Mouse (Mus musculus): ENCODE measurements at regions not wholly inside any gene's neighbourhood (a gene's known extent, or its start where the extent isn't known, plus 50 kb on each side); places are given as distances from the start of the nearest gene placed in this dataset.

- no peak for DNase-seq
Measured at GRCm38 (mm10) chr1:105206216-105206615, 150.3 kb downstream of the Rnf152 start.

- peak; percentile 61 to 76 for DNase-seq
Measured at GRCm38 (mm10) chr1:105199305-105199704, 157.2 kb downstream of the Rnf152 start.

GRCm38 (mm10) chr1:105191126-105191525, 165.4 kb downstream of the Rnf152 start:
- no peak for DNase-seq

DNA sequence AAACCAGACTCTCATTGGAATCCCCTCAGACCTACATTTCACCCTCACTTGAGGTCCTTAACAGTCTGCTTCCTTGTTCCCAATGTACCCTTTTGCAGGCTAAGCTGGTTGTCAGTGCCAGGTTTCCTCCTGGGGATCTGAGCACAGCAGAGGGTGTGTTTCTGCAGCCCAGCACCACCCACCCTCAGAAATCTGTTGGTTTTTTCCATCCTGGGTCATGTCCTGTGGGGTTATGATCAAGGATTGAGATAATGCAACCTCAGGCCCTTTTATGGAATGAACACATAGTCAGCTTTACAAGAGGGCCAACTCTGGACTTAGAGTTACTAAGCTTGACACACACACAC, 167.6 kb downstream of the Rnf152 start:
- peak; percentile 9 to 30 for DNase-seq

DNA sequence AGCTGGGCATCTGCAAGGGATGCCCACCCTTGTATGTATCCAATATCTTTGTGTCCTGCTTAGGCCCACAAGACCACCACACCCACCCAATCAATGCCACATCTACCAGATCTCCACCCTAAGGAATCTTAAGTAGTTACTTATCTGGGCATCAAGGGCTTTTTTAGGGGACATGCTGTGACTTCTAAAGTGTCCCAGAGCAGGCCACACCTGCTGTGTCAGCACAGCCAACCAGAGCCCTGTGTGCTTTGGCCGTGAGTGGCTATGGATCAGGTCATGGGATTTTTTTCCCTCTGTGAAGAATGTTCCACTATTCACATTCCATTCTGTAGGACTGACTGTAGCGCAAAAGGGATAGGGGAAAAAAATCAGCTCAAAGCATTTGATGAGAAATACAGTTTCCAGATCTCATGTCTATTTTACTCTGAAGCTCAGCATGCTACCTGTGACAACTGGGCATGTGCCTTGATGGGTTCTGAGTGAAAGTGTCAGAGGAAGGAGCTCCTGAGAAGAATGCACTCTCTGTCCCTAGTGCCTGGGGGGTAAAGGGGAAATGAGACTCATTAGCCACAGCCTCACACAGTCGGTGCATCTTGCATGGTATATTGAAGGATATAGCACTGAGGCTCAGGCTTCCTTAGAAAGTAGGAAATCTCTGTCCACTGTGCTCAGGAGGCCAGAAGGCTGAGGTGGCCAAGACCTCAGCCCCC, 168.1 kb downstream of the Rnf152 start:
- peak; percentile 20 to 50 for DNase-seq

GRCm38 (mm10) chr1:105184470-105184869, 172.0 kb downstream of the Rnf152 start:
- no peak for DNase-seq

DNA sequence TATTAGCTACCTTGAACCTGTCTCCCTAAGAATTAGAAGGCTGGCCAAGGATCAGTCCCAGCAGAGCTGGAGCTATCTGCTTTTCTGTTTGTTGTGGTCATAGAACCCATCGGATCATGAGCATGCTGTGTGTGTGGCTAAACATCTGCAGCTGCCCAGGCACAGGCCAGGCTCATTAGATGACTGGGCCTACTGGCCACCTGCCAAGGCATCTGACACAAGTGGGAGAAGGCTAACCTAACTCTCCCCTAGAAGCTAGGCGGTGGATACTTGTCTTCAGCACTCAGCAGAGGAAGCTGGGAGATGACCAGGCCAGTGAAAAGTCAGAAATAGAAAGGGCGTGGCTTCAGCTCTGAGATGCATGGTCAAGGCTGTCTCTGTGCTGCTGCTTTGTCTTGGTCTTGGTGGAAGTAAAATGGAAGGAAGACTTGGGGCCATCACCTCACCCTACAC, 177.1 kb downstream of the Rnf152 start:
- peak; percentile 15 to 41 for DNase-seq

DNA sequence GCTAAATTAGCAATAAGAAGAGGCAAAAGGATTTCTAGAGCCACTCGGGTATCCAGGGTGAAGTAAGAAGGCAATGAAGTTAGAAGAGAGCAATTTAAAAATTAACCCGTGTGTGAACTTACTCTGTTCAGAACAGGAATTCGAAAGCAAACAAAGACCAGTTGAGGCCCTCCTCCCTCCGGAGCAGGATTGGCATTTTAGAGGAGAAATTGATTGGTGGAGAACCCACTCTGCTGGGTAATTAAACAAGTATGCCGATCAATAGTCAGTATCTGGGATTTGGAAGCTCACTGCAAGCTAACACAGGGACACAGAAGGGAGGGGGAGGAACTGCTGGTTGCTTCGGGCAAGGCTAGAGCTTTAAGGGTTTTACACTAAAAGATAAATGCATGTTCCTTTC, 177.7 kb downstream of the Rnf152 start:
- no peak for DNase-seq

GRCm38 (mm10) chr1:105177938-105178337, 178.6 kb downstream of the Rnf152 start:
- no peak for DNase-seq

- no peak for DNase-seq
Measured at GRCm38 (mm10) chr1:105177015-105177762, 179.3 kb downstream of the Rnf152 start.

DNA sequence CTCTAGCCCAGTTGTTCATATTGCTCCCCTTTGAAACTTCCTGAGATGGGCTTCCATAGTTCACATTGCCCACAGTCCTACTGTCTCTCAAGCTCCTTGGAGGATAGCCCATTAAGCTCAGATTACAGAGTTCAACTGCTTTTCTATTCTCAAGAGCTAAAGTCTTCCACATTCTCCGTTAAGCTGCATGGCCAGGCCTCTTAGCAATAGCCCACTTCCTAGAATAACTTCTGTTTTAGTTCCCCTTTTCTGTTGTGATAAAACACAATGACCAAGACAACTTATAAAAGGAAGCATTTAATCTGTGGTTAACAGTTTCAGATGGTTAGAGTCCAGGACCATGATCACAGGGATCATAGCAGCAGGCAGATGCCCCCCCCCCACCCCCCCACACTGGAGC, 185.5 kb downstream of the Rnf152 start:
- DNase-seq = no peak

DNA sequence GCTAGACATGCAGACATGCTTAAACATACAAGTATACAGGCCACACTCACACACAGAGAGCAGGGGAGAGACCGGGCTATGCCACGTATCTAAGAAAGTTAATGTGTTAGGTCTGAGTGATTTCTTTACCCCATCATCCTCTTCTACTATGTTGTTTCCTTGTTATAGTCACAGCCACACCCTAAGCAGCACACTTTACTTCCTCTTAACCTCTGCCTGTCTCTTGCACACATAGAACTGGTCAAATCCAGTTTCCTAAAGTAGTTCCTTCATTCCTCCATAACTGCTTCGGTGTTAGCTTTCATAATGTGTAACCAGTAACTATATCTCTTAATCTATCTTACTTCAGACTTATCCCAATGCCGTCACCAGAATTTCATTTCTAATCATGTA, 186.4 kb downstream of the Rnf152 start:
- DNase-seq = no peak

GRCm38 (mm10) chr1:105169455-105170113, 186.9 kb downstream of the Rnf152 start:
- DNase-seq = no peak

- no peak for DNase-seq
Measured at GRCm38 (mm10) chr1:105168808-105169207, 187.7 kb downstream of the Rnf152 start.

GRCm38 (mm10) chr1:105157459-105158124, 198.9 kb downstream of the Rnf152 start:
- no peak for DNase-seq

- DNase-seq = no peak
Measured at GRCm38 (mm10) chr1:105152175-105152828, 204.2 kb downstream of the Rnf152 start.

GRCm38 (mm10) chr1:105151466-105151846, 205.1 kb downstream of the Rnf152 start:
- no peak for DNase-seq

DNA sequence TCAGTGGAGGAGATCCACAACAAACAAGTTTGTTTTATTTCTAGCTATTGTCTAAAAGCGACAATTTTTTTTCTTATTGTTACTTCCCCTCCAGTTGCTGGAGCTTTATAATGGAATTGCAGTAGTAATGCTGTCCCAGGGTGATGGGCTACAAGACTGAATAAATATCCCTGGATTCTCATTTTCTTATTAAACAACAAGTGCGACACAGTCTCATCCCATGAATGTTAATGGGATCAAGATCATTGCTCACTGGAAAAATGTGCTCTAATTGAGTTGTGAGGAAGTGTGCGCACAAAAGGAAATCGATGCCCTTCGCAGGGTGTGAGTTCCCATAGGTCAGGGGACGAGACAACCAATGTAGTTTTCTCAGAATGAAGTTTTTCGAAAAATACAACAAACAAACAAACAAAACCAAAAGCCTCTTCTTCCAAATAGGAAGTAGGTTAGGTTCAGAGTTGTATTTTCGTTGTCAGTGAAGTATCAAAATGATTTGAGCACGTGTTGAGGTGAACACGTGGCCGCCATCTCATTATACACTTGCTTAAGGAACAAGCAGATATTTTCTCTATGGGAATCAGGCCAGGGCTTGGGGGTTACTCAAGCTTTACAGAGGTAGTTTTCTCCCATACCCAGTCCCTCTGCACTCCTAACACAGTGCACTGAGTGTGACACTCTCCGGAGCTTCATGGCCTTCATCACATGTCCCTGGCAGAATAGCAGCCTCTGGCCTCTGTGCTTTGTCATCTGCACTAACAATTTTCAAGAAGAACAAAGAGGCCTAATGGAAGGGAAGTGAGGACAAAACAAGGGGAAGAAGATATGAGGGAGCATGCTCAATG, 205.7 kb downstream of the Rnf152 start:
- no peak for DNase-seq

- DNase-seq = no peak
Measured at GRCm38 (mm10) chr1:105148792-105149191, 207.7 kb downstream of the Rnf152 start.

- no peak for DNase-seq
Measured at GRCm38 (mm10) chr1:105148048-105148447, 208.5 kb downstream of the Rnf152 start.

DNA sequence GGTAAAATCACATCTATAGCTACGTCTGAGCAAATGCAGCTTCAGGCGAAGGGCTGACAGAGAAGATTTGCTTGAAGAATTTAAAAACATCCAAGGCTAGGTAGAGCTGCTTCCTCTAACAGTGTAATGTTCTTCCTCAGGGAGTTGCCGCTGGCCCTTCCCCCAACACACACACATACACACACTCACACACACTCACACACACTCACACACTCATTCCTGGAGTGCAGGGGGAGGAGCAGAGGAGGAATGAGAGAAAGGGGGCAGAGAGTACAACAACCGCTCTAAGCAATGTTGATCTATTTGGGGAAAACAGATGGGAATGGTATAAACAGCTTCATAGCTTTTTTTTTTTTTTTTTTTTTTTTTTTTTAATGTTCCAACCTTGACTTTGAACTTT, 232.6 kb downstream of the Rnf152 start:
- no peak for DNase-seq

DNA sequence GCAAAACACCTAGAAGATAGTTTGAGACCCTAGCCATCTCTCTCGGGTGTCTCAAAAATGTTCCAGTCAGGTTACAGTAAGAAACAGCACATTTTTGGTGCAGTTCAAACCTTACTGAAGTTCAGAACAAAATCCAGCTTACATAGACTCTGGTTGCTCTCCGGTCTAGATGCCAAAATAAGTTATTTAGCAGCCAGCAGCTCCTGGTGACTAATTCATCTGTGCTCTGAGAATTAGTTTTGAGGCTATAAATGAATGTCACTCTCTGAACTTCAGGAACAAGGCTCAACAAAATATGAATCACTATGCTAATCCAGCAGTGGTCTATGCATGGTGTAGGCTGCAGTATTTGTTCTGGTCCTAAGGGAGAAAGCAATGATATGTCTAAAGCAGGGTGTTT, 238.6 kb downstream of the Rnf152 start:
- no peak for DNase-seq

Data from lung, adult 18-20 months (tissue).